Mouse (Mus musculus) layer of hippocampus, postnatal 10 days (tissue): Measurements from ENCODE around the gene Mlxipl. TPM values are rescaled to one million over a fixed set of nuclear protein-coding genes. Genes with fewer than 3 reads are reported as not detected.
"Not testable (repeated sequence)": the region's sequence is repeated elsewhere in the genome, so short reads cannot be mapped to it uniquely, and the experiment has no call there.

ENCODE experiments used
- DNase-seq, 2 experiments: peaks; one replicate each; pipeline ENCODE4 v3.0.0; 2021; ENCODE audit warnings: low spot score in 2 of 2
- long read RNA-seq: library from polyadenylated mRNA; stranded (forward); transcript quantifications from one replicate; pipeline ENCODE4 v2.0.0, GENCODE M21; 2023
- total RNA-seq, 2 experiments: library from RNA; stranded (reverse); gene quantifications; 2 replicates each; pipeline ENCODE4 v1.2.3; 2021

Mlxipl gene
- total RNA-seq: 1 to 10 TPM; 3.6 to 4.4 TPM
- long read RNA-seq, partial matches to known transcripts: 0 of 12 reads
- long read RNA-seq, other reads (novel, unspliced or antisense): 12 of 12 reads

DNA sequence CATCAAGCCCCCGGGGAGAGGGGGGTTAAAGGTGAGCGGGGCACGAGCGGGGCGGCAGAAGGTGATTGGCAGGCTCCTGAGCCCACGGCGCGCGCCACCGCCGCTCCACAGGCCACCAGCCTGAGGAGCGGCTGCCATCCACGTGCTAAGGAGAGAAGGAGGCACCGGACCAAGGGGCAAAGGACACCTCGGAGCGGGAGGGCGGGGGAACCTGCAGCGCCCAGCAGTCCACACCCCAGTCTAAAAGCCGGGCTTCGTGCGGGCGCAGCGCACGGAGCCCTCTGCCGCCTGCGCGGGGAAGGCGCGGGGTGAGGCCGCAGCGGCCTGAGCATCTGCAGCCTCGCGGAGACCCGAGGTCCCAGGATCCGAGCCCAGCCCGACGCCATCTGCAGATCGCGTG, at the start of gene Mlxipl:
TSS of gene Mlxipl (plus strand) at position 238 of the 400 bp plus-strand sequence.
- no peak for DNase-seq

GRCm38 (mm10) chr5:135040059-135040458, 49.6 kb upstream of the Mlxipl start:
- DNase-seq: no peak

- DNase-seq: no peak
These were observed 48.9 kb upstream of the Mlxipl start for GRCm38 (mm10) chr5:135040777-135041176.

DNA sequence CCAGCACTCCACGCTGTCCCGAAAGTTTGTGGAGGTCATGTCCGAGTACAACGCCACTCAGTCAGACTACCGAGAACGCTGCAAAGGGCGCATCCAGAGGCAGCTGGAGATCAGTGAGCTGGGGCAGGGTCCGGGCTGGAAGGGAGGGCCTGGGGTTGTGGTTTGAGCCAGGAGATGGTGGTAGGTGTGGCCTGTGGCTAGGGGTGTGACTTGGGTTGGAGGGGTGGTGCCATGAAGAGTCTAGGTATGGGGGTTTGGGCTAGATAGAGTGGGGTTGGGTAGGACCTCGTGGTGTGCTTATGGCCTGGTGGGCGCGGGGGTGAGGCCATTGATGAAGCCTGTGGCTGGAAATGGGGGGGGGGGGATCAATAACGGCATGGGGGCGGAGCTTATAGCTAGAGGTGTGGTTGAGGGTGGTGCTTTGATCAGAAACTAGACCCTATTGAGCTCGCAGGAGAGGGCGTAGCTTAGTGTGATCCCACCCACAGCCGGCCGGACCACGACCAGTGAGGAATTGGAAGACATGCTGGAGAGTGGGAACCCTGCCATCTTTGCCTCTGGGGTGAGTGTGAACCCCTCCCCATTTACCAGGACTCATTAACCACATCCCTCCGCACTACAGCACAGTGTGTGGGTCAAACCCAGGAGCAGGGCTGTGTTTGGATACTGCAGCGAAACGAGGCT, 47.4 kb upstream of the Mlxipl start:
- no peak for DNase-seq

DNA sequence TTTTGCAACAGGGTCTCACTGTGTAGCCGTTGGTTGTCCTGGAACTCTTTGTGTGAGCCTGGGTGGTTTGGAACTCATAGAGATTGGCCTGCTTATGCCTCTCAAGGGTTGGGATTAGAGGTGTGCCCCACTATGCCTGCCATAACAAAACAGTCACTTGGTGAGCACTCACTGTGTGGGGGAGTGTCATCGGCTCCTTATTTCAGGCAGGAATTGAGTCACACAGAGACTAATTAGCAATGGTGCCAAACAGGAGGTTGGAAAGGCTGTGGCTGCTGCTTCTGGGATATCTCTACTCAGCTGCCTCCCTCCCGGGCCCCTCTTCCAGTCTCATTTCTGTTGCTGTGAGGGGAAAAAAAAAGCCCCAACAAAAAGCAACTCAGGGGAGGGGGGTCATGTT, 45.1 kb upstream of the Mlxipl start:
- no peak for DNase-seq

DNA sequence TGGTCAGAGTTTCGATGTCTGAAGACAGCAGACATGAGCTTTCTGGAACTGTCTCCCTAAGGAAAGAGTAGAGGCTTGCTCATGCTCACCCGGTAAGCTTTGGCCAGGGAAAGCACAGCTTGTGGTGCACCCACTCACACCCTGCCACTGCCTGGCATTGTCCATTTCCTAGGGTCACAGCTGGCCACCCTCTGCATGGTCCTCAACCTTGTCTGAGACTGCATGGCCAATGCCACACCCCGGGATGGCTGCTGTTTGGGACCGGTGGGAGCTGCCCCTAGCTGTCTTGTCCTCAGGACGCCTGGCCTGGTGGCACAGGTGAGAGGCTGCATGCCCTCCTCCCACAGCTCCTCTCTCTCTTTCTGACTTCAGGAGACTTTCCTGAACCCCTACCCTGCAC, 41.2 kb upstream of the Mlxipl start:
- DNase-seq: no peak

DNA sequence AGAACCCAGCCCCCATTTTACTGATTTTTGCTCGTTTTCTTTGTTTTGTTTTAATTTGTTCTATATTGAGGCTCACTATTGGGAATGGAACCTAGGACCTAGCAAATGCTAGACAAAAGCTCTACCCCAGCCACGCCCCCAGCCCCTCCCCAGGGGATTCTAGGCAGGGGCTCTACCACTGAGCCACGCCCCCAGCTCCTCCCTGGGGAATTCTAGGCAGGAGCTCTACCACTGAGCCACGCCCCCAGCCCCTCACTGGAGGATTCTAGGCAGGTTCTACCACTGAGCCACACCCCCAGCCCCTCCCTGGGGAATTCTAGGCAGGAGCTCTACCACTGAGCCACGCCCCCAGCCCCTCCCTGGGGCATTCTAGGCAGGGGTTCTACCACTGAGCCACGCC, 40.4 kb upstream of the Mlxipl start:
- not testable (repeated sequence) for DNase-seq

DNA sequence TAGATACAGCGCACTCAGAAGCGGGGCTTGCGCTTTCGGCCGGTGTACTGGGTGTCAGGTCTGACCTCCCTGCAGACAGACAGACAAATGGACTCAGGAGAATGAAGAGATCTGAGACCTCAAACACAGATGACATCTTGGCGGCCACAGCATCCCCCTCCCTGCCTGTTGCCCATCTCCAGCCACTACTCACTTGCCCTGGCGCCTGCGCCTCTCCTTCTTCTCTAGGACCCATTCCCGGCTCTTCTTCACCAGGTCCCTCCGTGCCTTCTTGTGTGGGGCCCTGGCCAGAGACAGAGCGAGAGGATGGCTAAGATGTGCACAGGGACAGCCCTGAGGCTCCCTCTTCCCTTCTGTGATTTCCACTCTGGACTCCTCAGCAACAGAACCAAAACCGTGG, 36.3 kb upstream of the Mlxipl start:
- DNase-seq: no peak

DNA sequence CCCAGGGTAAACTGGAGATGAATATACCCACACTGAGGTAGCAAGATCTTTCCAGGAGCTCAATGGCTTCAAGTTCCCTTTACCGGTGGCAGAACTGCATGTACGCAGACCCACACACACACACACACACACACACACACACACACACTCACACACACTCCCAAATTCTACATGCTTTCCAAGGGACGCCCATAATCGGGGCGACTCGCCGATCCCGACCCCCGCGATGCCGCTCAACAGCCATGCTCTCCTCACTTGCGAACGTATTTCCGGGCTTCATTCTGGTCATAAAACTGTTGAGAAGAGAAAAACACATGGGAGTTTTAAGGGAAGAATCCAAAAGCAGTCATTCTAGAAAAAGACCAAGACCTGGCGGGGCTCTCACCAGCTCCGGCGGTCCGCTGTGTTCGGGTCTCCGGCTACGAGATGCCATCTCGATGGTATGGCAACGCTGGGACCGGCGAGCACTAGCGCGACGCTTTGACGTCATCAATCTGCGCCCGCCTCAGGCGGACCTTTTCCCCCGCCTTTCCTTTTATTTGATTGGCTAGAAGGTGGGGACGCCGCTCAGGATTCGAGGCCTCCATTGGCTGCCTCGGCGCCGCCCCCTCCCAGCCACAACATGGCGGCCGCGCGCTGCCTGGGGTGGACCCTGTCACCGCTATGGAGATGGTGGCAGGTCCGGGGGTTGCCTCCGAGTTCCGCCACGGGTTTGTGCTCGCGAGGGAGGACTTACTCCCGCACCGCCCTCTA, 25.9 kb upstream of the Mlxipl start, which contains the start of gene Dnajc30:
TSS of gene Dnajc30 (plus strand) at position 574 of the 753 bp plus-strand sequence.
- DNase-seq: peak; percentile 98

DNA sequence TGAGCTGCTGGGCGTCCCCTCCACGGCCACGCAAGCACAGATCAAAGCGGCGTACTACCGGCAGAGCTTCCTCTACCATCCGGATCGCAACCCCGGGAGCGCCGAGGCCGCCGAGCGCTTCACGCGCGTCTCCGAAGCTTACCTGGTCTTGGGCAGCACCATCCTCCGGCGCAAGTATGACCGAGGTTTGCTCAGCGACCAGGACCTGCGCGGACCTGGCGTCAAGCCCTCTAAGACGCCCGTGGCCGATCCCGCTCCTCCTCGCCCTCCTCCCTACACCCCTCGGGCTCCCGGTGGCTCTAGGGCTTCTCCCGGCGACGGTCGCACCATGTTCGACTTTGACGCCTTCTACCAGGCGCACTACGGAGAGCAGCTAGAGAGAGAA, 25.3 kb upstream of the Mlxipl start:
- DNase-seq: no peak

- DNase-seq: not testable (repeated sequence)
These were observed 24.7 kb upstream of the Mlxipl start, which contains the start of gene Bud23 for GRCm38 (mm10) chr5:135064909-135065446. TSS of gene Bud23 (minus strand) at chr5:135064959.

GRCm38 (mm10) chr5:135066008-135066407, 23.7 kb upstream of the Mlxipl start:
- DNase-seq: no peak

GRCm38 (mm10) chr5:135070448-135070847, 19.2 kb upstream of the Mlxipl start:
- DNase-seq: no peak

DNA sequence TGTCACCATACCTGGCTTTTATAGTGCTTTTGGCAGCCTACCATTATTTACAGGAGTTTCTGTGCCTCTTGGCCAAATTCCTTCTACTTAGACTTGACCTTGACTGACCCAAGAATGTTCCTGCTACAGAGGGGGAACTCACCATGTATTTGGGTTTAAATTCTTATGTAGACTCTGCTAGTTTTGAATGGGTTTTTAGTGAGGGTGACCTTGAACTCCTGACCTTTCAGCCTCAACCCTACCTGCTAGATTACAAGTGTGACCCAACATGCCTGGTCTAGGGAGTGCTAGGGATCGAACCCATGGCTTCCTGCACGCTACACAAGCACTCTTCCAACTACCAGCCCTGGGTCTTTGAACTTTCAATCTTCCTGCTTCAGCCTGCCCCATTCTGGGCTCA, 17.6 kb upstream of the Mlxipl start:
- no peak for DNase-seq

DNA sequence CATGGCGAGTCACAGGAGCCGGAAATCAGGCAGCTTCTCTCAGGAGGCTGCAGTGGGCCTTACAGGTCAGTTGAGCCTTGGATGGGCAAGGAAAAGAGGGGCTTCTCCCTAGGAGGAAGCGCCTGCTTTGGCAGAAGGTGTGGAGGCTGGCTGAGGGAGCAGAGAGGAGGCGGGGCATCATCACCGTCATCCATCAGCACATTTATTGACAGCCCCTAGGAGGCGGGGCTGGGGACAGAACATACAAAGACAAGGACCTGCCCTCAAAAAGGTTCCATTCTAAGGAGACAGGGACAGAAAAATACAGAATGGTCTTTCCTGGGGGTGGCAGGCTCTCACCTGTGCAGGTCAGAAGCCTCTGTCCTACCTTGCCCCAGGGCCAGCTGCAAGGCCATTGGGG, 17.0 kb upstream of the Mlxipl start:
- DNase-seq: no peak

DNA sequence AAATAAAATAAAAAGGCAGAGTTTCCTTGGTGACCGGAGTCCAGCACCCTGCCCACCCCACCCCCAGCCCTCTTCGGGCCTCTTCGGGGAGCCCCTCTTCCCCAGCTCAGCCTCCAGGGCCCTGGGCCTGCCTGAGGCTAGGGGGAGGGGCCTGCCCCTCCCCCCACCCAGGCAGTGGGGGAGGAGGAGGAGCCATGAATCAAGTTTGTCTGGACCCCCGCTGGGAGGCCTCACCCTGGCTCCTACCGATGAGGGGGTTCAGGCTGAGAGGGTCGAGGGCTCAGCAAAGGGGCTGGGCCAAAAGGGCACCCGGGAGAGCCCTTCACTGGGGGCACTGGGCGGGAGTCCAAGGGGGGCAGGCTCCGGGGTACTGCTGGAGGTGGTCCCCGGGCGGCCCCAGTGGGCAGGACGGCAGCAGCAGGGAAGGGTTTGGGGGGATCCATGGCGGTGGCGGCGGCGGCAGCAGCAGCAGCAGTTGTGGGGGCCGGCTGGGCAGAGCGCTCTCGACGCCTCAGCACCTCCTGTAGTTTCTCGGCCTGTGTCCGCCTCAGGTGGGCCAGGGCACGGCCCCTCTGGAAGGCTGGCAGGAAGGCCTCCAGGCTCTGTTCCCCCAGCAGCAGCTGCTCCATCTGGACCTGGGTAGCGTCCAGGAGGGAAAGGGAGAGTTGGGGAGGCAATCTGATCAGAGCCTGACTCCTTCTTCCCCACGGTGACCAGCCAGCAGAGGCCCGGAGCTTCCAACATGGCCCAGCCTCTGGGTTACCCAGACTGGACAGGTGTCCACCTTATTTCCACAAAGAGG, 16.1 kb upstream of the Mlxipl start:
- DNase-seq: peak in 1 of 2 experiments; percentile 24

GRCm38 (mm10) chr5:135075655-135076054, 14.0 kb upstream of the Mlxipl start:
- DNase-seq: no peak

DNA sequence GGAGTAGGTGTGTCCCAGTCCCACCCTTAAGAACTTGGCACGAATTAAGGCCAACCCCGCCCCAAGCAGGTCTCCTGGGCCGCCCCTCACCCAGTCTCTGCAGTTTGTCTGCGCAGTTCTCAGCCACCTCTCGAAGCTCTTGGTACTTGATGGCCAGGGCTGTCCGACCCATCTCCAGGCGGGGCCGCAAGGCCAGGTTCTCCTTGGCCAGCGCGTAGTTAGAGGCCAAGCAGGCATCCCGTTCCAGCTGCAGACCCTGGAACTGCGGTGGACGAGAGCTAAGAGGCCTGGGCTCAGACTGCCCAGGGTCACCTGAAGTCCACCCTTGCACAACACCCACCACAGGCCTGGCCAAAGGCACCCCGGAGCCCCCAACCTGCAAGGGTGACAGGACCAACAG, 13.3 kb upstream of the Mlxipl start:
- DNase-seq: no peak

DNA sequence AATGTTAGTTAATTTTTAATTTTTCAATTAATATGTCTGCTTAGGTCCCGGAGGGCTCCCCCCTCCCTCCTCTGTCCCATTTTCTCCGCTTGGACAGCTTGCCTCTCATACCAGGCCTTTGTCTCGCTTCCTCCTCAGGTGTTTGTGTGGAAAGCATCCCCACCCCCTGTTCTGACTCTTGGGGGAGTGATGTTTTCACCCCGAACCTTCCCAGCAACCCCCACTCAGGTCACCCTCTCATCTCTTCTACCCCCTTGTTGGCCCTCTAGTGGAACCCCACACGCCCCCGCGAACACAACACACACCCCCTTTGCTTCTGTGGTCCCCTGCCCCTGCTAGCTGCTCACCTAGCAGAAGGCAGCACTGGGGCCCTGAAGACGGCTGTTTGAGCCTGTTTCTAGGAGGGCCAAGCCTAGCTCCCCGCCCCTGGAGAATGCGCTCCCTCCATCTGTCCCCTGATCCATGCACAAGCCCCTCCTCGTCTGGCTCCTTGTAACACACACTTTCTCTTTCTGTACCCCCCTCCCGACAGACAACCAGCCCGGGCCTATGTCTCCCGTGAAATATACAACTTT, 12.7 kb upstream of the Mlxipl start:
- DNase-seq: peak; percentile 45 to 58

DNA sequence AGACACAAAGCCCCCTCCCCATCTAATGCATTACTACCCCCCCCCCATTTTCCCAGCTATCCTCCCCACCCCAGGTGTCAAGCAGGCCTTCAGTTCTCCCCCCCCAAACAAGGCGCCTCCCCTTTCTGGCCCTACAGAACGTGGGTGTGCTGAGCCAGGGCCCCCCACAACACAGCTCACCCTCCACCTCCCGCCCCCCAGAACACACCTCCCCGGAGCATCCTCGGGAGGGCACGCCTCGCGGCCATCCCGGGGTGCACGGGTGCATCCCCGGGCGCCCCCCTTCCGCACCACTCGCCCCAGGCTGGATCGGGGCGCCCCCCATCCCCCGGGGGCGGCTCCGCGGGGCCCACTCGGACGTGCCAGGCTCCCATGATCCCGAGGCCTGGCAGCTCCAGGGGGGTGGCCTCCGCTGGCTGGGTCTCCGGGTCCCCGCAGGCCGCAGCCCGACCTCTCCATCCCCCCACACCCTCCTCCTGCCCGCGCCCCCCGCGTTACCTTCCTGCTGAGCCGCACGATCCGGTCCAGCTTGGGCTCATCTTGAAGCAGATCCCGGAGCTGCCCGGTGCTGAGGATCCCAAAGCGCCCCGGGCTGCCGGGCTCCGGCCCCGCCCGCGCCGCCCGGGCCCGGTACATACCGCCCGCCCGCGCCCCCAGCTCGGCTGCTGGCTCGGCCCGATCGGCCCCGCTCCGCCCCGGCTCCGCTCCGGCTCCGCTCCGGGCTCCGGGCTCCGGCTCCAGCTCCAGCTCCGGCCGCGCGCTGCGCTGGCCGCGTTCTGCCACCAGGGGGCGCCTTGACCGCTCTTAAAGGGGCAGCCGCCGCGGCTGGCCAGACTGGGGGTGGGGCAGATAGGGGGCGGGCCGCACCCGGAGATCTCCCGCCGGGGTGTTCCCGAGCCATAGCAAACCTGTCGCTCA, 11.9 kb upstream of the Mlxipl start, which contains the start of gene Vps37d:
TSS of gene Vps37d (minus strand) at position 703 of the 918 bp plus-strand sequence.
- DNase-seq: peak; percentile 98 to 99
